Mouse (Mus musculus): ENCODE measurements around the gene Barhl1. TPM values are rescaled to one million over a fixed set of nuclear protein-coding genes. Genes with fewer than 3 reads are reported as not detected.

Barhl1 gene
- polyA plus RNA-seq, 1 experiment from 2014 or later = 0.08 TPM

Other genes starting within 250 kb of the Barhl1 start
- 1.1 and 1.2 TPM in 2 replicates for gene Spaca9, start 216.9 kb downstream of the Barhl1 start, polyA plus RNA-seq (2015; fragmentation: Nextera tagmentation; extraction: Ambion mirVana)
- 0.58 and 0.94 TPM in 2 replicates for gene Ak8, start 216.5 kb downstream of the Barhl1 start, polyA plus RNA-seq (2015; fragmentation: Nextera tagmentation; extraction: Ambion mirVana)
- gene Gtf3c4, start 76.3 kb downstream of the Barhl1 start, polyA plus RNA-seq (2015; fragmentation: Nextera tagmentation; extraction: Ambion mirVana) = 12.3 and 14.3 TPM in 2 replicates
- 14.7 and 14.8 TPM in 2 replicates for gene Ddx31, start 76.3 kb downstream of the Barhl1 start, polyA plus RNA-seq (2015; fragmentation: Nextera tagmentation; extraction: Ambion mirVana)
- 0.29 and 0.31 TPM in 2 replicates for gene Cfap77, start 138.4 kb upstream of the Barhl1 start, polyA plus RNA-seq (2015; fragmentation: Nextera tagmentation; extraction: Ambion mirVana)
- 8.7 and 9.2 TPM in 2 replicates for gene Ttf1, start 143.6 kb upstream of the Barhl1 start, polyA plus RNA-seq (2015; fragmentation: Nextera tagmentation; extraction: Ambion mirVana)
- gene Setx, start 207.5 kb upstream of the Barhl1 start, polyA plus RNA-seq (2015; fragmentation: Nextera tagmentation; extraction: Ambion mirVana) = 8.0 and 8.7 TPM in 2 replicates